Mouse (Mus musculus) midbrain, postnatal 0 days (tissue): ENCODE results near the gene Spred2. TPM values are rescaled to one million over a fixed set of nuclear protein-coding genes. Genes with fewer than 3 reads are reported as not detected.
A peak's percentile ranks its signal among the peaks of the same experiment; 100 is the strongest.

Source experiments
- ATAC-seq: fragments of 200-750 bp; cut with Nextera tagmentation; 2 replicates; pipeline ENCODE4 v1.8.0; 2017; ENCODE audit warnings: moderate number of reproducible peaks, mild to moderate bottlenecking, moderate TSS enrichment, moderate library complexity; ENCODE audit not compliant: low FRiP score
- DNase-seq: peaks from one replicate; pipeline ENCODE4 v3.0.0-alpha.2; 2015; ENCODE audit warnings: low spot score
- H3K27ac ChIP-seq: fragments of 300-500 bp; sonication (generic); 2 replicates; pipeline ENCODE4 v1.5.1; 2014; ENCODE audit warnings: low read depth, mild to moderate bottlenecking, low read length, mixed read lengths
- H3K27me3 ChIP-seq: fragments of 300-500 bp; sonication (generic); 2 replicates; pipeline ENCODE4 v1.6.1; 2014; ENCODE audit warnings: low read length, control low read depth, mixed read lengths; ENCODE audit not compliant: insufficient read depth
- H3K36me3 ChIP-seq: fragments of 300-500 bp; sonication (generic); 2 replicates; pipeline ENCODE4 v1.6.1; 2014; ENCODE audit warnings: low read length, control low read depth, mixed read lengths; ENCODE audit not compliant: insufficient read depth
- H3K4me1 ChIP-seq: fragments of 300-500 bp; sonication (generic); 2 replicates; pipeline ENCODE4 v1.6.1; 2014; ENCODE audit warnings: mild to moderate bottlenecking, control low read depth, antibody characterized with exemption, low read length, mixed read lengths; ENCODE audit not compliant: insufficient read depth
- H3K4me2 ChIP-seq: fragments of 300-500 bp; sonication (generic); 2 replicates; pipeline ENCODE4 v1.6.1; 2014; ENCODE audit warnings: low read depth, mild to moderate bottlenecking, low read length, mixed read lengths; ENCODE audit not compliant: poor library complexity, severe bottlenecking
- H3K4me3 ChIP-seq: fragments of 300-500 bp; sonication (generic); 2 replicates; pipeline ENCODE4 v1.5.1; 2014; ENCODE audit warnings: low read depth, mild to moderate bottlenecking, low read length, moderate library complexity
- H3K9ac ChIP-seq: fragments of 300-500 bp; sonication (generic); replicated peaks from 2 replicates; pipeline ENCODE4 v1.6.1; 2014; ENCODE audit warnings: mild to moderate bottlenecking, low read length, moderate library complexity, mixed read lengths; ENCODE audit not compliant: poor library complexity, severe bottlenecking
- H3K9me3 ChIP-seq: fragments of 300-500 bp; sonication (generic); 2 replicates; pipeline ENCODE4 v1.6.1; 2016; ENCODE audit warnings: low read length, control low read depth
- CTCF ChIP-seq: IDR thresholded peaks from 2 replicates; pipeline ENCODE4 v1.5.1; 2016; ENCODE audit warnings: antibody characterized with exemption, mild to moderate bottlenecking
- WGBS: fragments of 180-500 bp; shearing (Covaris S2); extraction: QIAGEN DNeasy Blood & Tissue Kit; methylation state at CpG from one replicate; pipeline ENCODE4 v1.1.7; 2014; 5-methylcytosine and 5-hydroxymethylcytosine counted together
- polyA plus RNA-seq: library from polyadenylated mRNA; unstranded; fragments of >200 nt; fragmentation: Nextera tagmentation; extraction: Ambion mirVana; gene quantifications from 2 replicates; pipeline ENCODE4 v1.2.1, GENCODE M21; 2015
- total RNA-seq: library from RNA; depleted of rRNA; stranded (reverse); fragments of >200 nt; gene quantifications from 2 replicates; pipeline ENCODE4 v1.2.3, GENCODE M21; 2014

The Spred2 gene
- total and polyA plus RNA-seq, 2 experiments from 2014 or later = 6.2 to 17.0 TPM

- H3K9me3 ChIP-seq = no peaks in the 10 kb centered on the region
- DNase-seq = no peak
- H3K27ac ChIP-seq = no peak overlapping the region
- 70% methylated on average over 4 of the region's 4 CpGs for WGBS
- H3K27me3 ChIP-seq = no peaks in the 10 kb centered on the region
- no peak for ATAC-seq
- H3K4me3 ChIP-seq = no peak overlapping the region
- H3K4me2 ChIP-seq = no peak overlapping the region
- no peaks in the 10 kb centered on the region for H3K36me3 ChIP-seq
- no peak overlapping the region for H3K9ac ChIP-seq
- H3K4me1 ChIP-seq = peaks cover 5% of the 10 kb centered on the region
- TF ChIP-seq CTCF = no peak
Measured at GRCm38 (mm10) chr11:20042106-20042505, 117.9 kb downstream of the Spred2 start.

DNA sequence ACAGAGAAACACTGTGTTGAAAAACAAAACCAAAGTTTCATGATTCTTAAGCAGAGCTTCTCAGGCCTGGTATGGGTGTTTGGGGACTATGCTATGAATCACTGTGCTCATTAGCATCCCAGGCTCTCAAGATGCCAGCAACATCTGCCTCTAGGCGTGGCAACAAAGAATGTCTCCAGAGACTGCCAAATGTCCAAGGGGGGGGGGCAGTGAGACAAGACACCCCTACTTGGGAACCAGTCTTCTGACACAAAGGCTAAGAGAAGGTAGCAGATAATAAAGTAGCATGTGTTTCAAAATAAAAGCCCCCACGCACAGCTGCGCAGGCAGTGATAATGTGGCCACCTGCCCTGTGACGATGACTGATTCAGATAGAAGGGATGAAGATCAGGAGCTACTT, 119.1 kb downstream of the Spred2 start:
- no peaks in the 10 kb centered on the region for H3K27me3 ChIP-seq
- ATAC-seq (no peak), DNase-seq (no peak)
- H3K36me3 ChIP-seq = no peaks in the 10 kb centered on the region
- no peak overlapping the region for H3K4me2 ChIP-seq
- no peak overlapping the region for H3K9ac ChIP-seq
- no peak overlapping the region for H3K27ac ChIP-seq
- peaks cover 5% of the 10 kb centered on the region for H3K4me1 ChIP-seq
- no peaks in the 10 kb centered on the region for H3K9me3 ChIP-seq
- no peak for TF ChIP-seq CTCF
- no peak overlapping the region for H3K4me3 ChIP-seq
- 80% methylated on average over 4 of the region's 4 CpGs for WGBS

DNA sequence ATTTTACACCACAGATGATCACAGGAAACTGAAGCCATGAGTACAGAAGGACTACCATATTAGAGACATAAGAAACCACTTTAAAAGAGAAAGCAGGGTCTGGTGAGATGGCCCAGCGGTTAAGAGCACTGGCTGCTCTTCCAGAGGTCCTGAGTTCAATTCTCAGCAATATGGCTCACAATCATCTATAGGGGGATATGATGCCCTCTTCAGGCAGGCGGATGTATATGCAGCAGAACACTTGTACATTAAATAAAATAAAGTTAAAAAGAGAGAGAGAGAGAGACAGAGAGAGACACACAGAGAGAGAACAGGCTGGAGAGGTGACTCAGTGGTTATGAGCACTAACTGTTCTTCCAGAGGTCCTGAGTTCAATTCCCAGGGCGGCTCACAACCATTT, 121.4 kb downstream of the Spred2 start:
- H3K4me2 ChIP-seq = no peak overlapping the region
- ATAC-seq = no peak
- H3K27me3 ChIP-seq = no peaks in the 10 kb centered on the region
- H3K36me3 ChIP-seq = no peaks in the 10 kb centered on the region
- WGBS = 71% methylated on average over 3 of the region's 3 CpGs
- H3K4me1 ChIP-seq = no peaks in the 10 kb centered on the region
- H3K4me3 ChIP-seq = no peak overlapping the region
- DNase-seq = no peak
- no peak overlapping the region for H3K27ac ChIP-seq
- no peak overlapping the region for H3K9ac ChIP-seq
- TF ChIP-seq CTCF = peak; percentile 36
- no peaks in the 10 kb centered on the region for H3K9me3 ChIP-seq

DNA sequence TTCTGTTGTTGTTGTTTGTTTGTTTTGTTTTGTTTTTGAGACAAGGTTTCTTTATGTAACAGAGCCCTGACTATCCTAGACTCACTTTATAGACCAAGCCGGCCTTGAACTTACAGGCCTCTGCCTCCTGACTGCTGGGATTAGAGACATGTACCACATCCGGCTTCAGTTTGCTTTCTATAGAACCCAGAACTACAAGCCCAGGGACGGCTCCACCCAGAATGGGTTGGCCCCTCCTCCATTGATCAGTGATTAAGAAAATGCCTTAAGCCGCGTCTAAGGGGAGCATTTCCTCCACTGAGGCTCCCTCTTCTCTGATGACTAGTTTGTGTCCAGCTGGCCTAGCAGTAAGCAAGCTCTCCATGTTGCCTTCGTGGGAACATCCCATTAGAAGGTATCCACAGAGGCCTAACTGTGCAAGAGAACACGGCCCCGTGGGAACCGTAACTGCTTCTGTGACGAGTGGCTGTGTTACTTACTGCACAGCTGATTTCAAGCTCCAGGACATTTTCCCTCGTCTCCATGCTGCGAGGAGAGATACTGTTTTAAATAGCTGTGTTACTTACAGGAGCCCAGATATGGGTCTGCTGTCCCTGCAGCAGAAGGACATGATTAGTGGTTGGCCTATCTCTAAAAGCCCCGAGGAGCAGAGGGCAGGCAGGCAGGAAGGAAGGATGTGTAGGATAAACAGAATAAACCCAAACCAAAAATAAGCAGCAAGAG, 128.8 kb downstream of the Spred2 start:
- Histone ChIP-seq H3K9me3 (no peaks in the 10 kb centered on the region), H3K36me3 (peaks cover 4% of the 10 kb centered on the region; the same call in 1 of the 2 replicates), H3K27me3 (no peaks in the 10 kb centered on the region), H3K27ac (0 out of 2 replicates have a peak overlapping the region, but pooled peaks have one; percentile 18), H3K4me3 (no peak overlapping the region), H3K4me2 (no peak overlapping the region), H3K9ac (no peak overlapping the region), H3K4me1 (no peaks in the 10 kb centered on the region)
- TF ChIP-seq CTCF = no peak
- ATAC-seq (no peak), DNase-seq (no peak)
- 55% methylated on average over 13 of the region's 13 CpGs for WGBS

GRCm38 (mm10) chr11:20053951-20054350, 129.8 kb downstream of the Spred2 start:
- H3K4me1 ChIP-seq = no peaks in the 10 kb centered on the region
- no peaks in the 10 kb centered on the region for H3K27me3 ChIP-seq
- H3K4me3 ChIP-seq = no peak overlapping the region
- H3K27ac ChIP-seq = no peak overlapping the region
- DNase-seq = no peak
- no peak overlapping the region for H3K9ac ChIP-seq
- ATAC-seq = no peak
- 0 out of 2 replicates have a peak, but pooled peaks have one; percentile 10 for TF ChIP-seq CTCF
- H3K36me3 ChIP-seq = peaks cover 11% of the 10 kb centered on the region
- H3K9me3 ChIP-seq = no peaks in the 10 kb centered on the region
- H3K4me2 ChIP-seq = no peak overlapping the region
- 74% methylated on average over 3 of the region's 3 CpGs for WGBS

DNA sequence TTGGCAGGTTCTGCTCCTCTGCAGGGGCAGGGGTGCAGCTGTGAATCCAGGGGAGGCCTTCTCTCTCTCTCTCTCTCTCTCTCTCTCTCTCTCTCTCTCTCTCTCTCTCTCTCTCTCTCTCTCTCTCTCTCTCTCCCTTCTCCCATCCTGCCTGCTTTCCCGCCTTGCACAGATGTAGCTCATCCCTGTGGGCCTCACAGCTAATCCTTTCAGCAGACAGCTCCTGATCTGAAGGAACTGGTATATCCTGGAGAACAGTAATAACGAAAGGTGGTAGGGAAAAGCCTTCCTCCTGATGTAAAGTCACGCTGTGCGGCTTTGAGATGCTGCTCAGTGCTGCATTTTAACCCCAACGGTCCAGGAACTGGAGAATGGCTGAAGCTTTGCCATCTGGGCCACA, 130.4 kb downstream of the Spred2 start:
- Histone ChIP-seq H3K36me3 (peaks cover 16% of the 10 kb centered on the region), H3K9me3 (no peaks in the 10 kb centered on the region), H3K27me3 (no peaks in the 10 kb centered on the region), H3K9ac (no peak overlapping the region), H3K4me2 (no peak overlapping the region), H3K27ac (no peak overlapping the region), H3K4me3 (no peak overlapping the region), H3K4me1 (no peaks in the 10 kb centered on the region)
- no peak for DNase-seq
- ATAC-seq = peak; percentile 59; the same call in 1 of the 2 replicates
- WGBS = 20% methylated on average over 5 of the region's 5 CpGs
- TF ChIP-seq CTCF = no peak
